Mouse (Mus musculus) heart, postnatal 14 days (tissue): ENCODE data around the gene Ints12. TPM values are rescaled to one million over a fixed set of nuclear protein-coding genes. Genes with fewer than 3 reads are reported as not detected.
A peak's percentile ranks its signal among the peaks of the same experiment; 100 is the strongest.

ENCODE experiments used
- DNase-seq, 2 experiments: peaks; one replicate each; pipeline ENCODE4 v3.0.0; 2021 to 2022
- intact Hi-C: fragments of 180-260 bp; cut with DNase I; formaldehyde crosslinking; loops from one replicate; pipeline ENCODE4 v1.15.1; 2025
- long read RNA-seq, 2 experiments: library from polyadenylated mRNA; stranded (forward); transcript quantifications; one replicate each; pipeline ENCODE4 v2.0.0; 2021
- total RNA-seq, 2 experiments: library from RNA; stranded (reverse); gene quantifications; 2 replicates each; pipeline ENCODE4 v1.2.3; 2021

Gene Ints12
- total RNA-seq: 1 to 10 TPM; 9.0 to 9.7 TPM
- long read RNA-seq, experiment 1, transcript Ints12-201 (7 exons, 3,101 nt): major isoform, 15 of 16 reads
- long read RNA-seq, experiment 1, partial matches to known transcripts: 0 of 16 reads
- long read RNA-seq, experiment 1, other reads (novel, unspliced or antisense): 1 of 16 reads
- long read RNA-seq, experiment 2, transcript Ints12-201 (7 exons, 3,101 nt): major isoform, 11 of 13 reads
- long read RNA-seq, experiment 2, partial matches to known transcripts: 0 of 13 reads
- long read RNA-seq, experiment 2, other reads (novel, unspliced or antisense): 2 of 13 reads

DNA sequence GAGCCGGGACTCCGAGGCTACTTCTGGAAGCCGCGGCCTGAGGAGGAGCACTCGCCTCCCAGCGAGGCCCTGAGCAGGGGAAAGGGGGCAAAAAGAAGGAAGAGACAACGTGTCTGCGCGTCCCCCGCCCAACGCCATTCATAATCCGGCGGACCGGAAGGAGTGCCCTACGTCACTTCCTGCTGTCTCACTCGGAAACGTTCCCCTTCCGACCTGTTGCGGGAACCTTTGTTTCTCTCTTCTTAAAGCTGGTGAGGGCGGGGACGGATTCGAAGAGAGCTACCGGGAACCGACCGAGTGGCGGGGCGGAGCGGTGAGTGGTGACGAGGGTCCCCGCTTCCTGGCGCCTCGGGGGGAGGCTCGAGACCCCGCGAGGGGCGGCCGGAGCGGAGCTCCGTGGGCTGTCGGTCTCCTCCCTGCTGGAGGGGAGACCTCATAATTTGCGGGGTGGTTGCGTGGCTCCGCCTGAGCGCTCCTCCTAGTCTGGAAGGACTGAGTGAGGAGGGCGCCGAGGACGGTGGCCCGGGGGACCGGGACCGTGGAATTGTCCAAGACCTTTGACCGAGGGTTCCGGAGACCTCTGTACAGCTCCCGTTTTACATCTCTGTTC, at the start of gene Ints12, which contains the start of gene Gstcd:
TSS of gene Ints12 (plus strand) at position 177 of the 610 bp plus-strand sequence.
TSS of gene Gstcd (minus strand) at position 370 of the 610 bp plus-strand sequence.
- intact Hi-C loops: loop anchor here (5.0 kb wide), 1 partner anchor 344 kb away; no protein-coding TSS in a partner anchor

DNA sequence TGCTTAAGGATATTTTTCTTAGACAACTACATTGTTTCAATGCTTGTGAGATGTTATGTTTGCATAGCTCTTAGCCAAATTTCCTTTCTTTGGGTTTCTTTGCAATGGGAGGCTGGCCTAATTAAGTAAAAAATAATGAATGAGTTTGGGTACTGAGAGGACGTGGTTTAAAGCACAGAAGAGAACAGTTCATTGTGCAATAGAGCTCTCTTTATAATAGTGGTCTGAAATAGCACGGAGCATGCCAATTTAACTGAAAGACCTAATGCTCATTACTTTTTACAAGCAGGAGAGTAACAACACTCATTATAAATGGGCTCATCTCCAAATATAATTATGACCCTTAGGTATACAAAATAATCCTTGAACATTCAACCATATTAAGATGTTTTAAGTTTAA, 39.6 kb upstream of the Ints12 start:
- intact Hi-C loops: no loop called here
- no peak for DNase-seq

More for the DNA sequence above, at the start of gene Ints12, which contains the start of gene Gstcd:
- peak; percentile 87 to 95 for DNase-seq

DNA sequence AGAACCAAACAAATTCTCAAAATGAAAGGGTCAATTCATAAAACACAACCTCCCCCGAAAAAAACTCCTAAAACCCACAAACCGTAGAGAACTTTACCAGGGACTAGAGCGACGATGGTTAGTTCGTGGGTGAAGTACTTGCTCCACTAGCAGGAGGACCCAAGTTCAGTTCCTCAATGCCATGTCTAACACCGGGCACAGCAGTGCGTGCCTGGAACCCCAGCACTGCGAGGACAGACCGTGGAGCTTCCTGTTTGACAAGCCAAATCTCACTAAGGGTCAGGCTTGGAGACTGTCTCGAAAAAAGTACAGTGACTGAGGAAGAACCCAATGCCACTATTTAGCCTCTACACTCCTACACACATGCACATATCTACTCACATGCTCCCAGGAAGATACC, 16.1 kb upstream of the Ints12 start:
- no peak for DNase-seq
- intact Hi-C loops: no loop called here

DNA sequence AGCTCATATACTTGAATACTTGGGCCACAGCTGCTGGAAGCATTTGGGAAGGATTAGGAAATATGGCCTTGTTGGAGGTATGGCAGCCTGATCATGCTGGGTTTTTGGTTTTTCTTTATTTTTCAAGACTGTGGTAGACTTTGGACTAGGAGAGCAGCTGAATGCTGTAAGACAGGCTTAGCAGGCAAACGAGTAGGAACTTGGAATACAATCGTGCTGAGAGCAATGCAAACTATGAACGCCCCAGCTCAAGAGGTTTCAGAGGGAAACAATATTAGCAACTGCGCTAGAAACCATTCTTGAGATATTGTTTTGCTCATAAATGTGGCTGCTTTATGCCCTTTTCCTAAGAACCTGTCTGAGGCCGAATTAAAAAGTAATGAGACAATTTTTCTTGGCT, 8.9 kb upstream of the Ints12 start:
- no peak for DNase-seq
- intact Hi-C loops: no loop called here

GRCm38 (mm10) chr3:133085858-133086257, 5.8 kb upstream of the Ints12 start:
- intact Hi-C loops: loop anchor here (2.0 kb wide), 1 partner anchor 187 kb away; no protein-coding TSS in a partner anchor
- DNase-seq: no peak

GRCm38 (mm10) chr3:133090247-133091120, 1.2 kb upstream of the Ints12 start:
- DNase-seq: no peak

GRCm38 (mm10) chr3:133091121-133091663, 448 bp upstream of the Ints12 start:
- no peak for DNase-seq
- intact Hi-C loops: loop anchor here (5.0 kb wide), 1 partner anchor 344 kb away; no protein-coding TSS in a partner anchor

More at GRCm38 (mm10) chr3:133090247-133091120, 1.2 kb upstream of the Ints12 start:
- intact Hi-C loops: loop anchor here (5.0 kb wide), 1 partner anchor 343 kb away; no protein-coding TSS in a partner anchor

GRCm38 (mm10) chr3:133092274-133092853, 724 bp downstream of the Ints12 start:
- intact Hi-C loops: loop anchor here (5.0 kb wide), 1 partner anchor 345 kb away; no protein-coding TSS in a partner anchor
- DNase-seq: no peak

DNA sequence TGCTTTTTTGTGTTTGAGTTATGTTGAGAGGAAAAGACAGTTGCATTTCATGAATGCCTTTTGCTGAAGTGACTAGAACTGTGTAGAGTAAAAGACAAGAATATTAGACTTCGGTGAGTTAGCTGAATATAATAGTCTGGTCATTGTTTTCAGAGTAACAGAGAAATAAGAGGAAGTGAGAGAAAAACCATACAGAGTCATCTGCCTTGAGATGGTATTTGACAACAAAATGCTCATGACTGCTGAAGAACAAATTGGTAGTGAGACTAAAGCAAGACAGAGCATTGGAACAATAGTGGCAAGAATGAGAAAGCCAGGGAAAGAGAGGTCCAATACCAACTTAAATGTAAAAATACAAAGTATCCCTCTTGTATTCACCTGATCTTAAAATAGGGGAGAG, 1.3 kb downstream of the Ints12 start:
- intact Hi-C loops: loop anchor here (5.0 kb wide), 1 partner anchor 346 kb away; no protein-coding TSS in a partner anchor
- no peak for DNase-seq

- no peak for DNase-seq
- intact Hi-C loops: loop anchor here (5.0 kb wide), 1 partner anchor 347 kb away; no protein-coding TSS in a partner anchor
Measured at GRCm38 (mm10) chr3:133094305-133094704, 2.7 kb downstream of the Ints12 start.

- intact Hi-C loops: no loop called here
- DNase-seq: no peak
Measured at GRCm38 (mm10) chr3:133097936-133098335, 6.3 kb downstream of the Ints12 start.

- intact Hi-C loops: no loop called here
- no peak for DNase-seq
Measured at GRCm38 (mm10) chr3:133098336-133098735, 6.7 kb downstream of the Ints12 start.

- DNase-seq: no peak
- intact Hi-C loops: no loop called here
Measured at GRCm38 (mm10) chr3:133098909-133099308, 7.3 kb downstream of the Ints12 start.

DNA sequence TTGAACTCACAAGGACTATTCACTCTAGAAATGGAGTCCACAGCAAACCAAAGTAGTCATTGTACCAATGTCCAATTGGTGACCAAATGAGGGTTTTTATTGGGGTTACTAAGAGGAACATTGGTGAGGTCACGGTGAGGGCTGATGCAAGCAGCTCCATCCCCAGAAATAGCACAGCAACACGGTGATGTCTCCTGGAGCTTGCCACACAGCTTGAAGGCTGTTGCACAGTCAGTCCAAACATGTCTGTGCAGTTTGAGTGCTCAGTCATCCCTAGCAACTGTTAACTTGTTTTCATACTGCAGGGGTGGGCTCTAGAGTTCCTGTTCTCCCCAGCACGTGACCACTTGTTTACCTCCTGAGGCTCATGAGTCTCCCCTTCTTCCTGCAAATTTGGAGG, 12.1 kb downstream of the Ints12 start:
- DNase-seq: no peak
- intact Hi-C loops: no loop called here

DNA sequence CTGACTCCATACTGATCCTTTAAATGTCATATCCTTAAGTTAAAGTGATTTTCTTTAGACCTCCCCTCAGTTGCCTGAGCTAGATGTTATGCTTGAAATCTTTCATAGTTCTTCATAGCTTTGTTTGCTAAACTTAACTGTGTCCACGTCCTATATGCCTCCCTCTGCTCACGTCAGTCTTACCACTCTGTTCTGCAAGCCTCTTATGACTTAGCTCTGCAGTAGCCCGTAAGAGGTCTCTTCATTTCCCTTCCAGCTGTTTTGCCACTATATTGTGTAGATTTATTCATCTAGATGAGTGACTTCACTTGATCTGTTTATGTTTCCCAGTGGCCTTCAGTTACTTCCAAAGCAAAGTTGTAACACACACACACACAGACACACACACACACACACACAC, 12.8 kb downstream of the Ints12 start:
- no peak for DNase-seq
- intact Hi-C loops: no loop called here

DNA sequence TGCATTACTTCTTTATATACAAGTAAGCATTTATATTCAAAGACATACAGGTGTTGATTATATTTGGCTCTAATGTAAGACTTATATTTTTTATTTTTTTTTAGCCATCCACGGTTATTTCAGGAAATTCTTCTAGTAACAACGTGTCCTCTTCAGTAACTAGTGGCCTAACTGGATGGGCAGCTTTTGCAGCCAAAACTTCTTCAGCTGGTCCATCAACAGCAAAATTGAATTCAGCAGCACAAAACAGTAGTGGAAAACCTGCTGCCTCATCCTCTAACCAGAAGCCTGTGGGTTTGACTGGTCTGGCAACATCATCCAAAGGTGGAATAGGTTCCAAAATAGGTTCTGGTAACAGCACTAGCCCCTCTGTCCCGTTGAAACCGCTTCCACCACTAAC, 17.1 kb downstream of the Ints12 start:
- DNase-seq: no peak
- intact Hi-C loops: no loop called here

DNA sequence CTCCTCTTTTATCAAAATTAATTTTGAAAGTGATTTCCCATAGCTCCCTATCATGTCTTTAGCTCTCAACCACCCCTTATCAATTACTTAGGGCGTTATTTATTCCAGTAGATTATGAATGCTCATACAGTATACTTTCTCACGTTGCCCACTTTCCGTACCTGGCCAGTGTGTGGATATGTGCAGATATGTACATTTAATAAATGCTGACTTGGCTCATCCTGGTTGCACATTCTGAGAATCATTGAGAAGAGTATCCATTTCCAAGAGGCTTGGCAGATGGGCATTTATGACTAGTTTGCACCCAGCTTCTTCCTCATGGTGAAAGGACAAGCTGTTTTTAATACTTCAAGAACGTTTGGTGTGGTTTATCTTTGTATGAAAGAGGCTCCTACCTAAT, 18.2 kb downstream of the Ints12 start:
- intact Hi-C loops: no loop called here
- no peak for DNase-seq

- intact Hi-C loops: no loop called here
- peak in 1 of 2 experiments; percentile 37 for DNase-seq
Measured at GRCm38 (mm10) chr3:133111741-133112140, 20.1 kb downstream of the Ints12 start.

GRCm38 (mm10) chr3:133113281-133113680, 21.6 kb downstream of the Ints12 start:
- intact Hi-C loops: no loop called here
- DNase-seq: no peak

GRCm38 (mm10) chr3:133131372-133131771, 39.7 kb downstream of the Ints12 start:
- DNase-seq: no peak
- intact Hi-C loops: no loop called here
